Mouse (Mus musculus): ENCODE results near the gene Boc.
A peak's percentile ranks its signal among the peaks of the same experiment; 100 is the strongest.
"Not testable (repeated sequence)": the region's sequence is repeated elsewhere in the genome, so short reads cannot be mapped to it uniquely, and the experiment has no call there.

Boc gene

GRCm38 (mm10) chr16:44485691-44486090 lies 73.0 kb downstream of the Boc start:
- DNase-seq: no peak

DNA sequence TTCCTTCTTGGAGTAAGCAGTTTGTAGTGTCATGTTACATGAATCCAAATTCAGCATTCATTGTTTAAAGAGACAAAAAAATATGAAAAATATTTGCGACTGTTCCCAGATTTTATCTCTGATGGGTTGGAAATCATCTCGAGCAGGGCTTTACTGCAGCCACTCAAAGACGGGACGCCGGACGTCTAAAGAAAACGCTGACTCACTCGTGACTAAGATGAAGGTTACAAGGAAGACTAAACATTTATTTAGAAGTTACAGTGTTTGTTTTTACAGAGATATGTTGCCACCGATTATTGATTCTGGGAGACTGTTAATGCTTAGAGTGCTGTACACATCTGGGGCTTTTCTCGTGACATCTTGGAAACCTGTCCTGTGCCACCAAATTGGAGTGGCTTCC lies 73.9 kb downstream of the Boc start:
- no peak for DNase-seq

- DNase-seq: peak; percentile 93
These were observed 74.6 kb downstream of the Boc start for GRCm38 (mm10) chr16:44484079-44484478.

DNA sequence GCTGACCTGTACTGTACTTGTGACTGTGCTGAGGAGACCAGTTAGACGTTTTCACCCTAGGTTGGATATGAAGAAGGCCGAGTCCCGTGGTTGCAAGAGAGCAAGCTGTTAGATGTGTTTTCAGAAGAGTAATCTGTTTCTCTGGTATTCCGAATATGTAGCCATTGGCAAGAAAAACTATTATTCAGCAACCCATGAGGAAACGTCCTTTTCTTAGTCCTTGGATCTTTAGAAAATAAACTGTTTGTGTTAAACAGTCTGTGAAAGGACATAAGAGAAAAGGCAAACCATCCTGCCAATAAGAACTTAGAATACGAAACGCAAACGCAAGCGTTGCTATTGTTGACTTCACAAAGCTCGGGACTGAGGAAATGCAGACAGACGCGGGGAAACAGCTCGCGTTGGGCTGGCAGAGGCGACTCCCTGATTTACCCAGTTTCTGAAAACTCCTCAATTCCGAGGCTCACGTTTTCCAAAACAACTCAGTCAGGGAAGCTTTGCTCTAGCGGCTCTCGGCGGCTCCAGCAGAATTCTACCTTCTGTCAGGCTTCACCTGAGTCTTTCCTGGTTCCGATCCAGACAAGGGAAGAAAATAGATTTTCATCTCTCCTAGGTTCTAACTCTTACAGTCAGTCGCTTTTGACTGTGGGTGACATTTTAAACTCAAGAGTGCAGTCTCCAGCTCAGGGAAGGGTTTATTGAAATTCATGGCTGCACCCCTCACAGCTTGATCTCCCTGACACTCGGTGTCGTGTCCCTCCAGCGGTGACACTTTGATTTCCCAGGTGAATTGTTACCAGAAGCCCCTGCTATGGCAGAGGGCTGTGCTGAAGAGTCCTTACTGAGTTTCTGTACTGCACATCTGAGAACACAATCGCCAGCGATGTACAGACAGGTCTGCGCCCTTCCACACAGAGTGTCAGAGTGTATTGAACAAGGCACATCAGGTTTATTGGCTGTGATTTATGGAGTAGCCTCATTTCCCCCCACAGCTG lies 76.8 kb downstream of the Boc start:
- DNase-seq: no peak

DNA sequence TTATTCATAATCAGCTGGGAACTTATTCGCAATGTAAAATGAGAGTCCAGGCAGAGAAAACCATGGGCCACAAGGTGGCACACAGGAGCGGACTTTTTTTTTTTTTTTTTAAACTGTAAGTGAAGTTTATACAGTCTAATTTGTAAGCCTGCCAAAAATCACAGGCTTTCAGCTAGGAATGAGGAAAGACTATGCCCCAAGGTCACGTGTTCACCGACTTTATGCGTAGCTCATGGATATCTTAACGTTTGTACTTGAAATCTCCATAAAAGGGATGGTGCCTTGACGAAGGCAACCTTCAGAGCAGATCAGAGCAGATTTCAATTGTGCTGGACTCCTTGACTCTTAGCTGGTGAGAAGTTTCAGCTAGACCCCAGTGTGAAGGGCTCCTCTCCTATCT lies 78.1 kb downstream of the Boc start:
- peak; percentile 45 for DNase-seq

DNA sequence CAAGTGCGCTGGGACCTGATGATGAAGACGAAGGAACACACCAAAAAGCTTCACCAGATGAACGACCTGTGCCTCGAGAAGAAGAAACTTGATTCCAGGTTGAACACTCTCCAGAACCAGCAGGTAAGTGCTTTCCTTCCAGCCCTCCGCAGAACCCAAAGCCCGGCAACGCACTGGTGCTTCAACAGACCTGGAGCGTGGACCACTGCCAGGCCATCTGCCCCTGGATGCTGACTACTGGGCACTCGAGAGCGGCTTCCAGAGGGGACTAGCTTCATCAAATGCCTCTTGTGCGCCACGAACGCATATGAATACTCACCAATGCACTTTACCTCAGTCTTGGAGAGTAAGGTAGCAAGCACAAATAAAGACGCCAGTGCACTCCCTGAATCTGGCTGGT lies 78.8 kb downstream of the Boc start:
- DNase-seq: no peak

- no peak for DNase-seq
These were observed 79.9 kb downstream of the Boc start for GRCm38 (mm10) chr16:44478767-44479166.

GRCm38 (mm10) chr16:44475682-44476375 lies 82.9 kb downstream of the Boc start:
- DNase-seq: no peak

GRCm38 (mm10) chr16:44475281-44475680 lies 83.4 kb downstream of the Boc start:
- no peak for DNase-seq

DNA sequence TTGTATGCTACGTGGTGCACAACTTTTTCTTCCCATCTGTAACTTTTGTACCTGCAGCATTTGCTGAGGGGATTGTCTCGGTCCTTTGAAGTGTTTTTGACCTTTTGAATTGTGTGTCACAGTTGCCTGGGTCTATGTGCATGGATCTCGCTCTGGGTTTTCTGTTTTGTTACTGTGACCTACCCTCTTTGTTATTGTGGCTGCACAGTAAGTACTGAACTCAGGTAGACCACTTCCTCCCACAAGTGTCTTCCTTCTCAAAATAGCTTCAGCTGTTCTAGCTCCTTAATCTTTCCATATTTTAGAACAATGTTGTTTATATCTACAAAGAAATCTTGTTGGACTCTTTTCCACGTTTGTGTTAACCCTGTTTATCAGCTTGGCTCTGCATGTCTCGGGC lies 97.8 kb downstream of the Boc start:
- DNase-seq: no peak

DNA sequence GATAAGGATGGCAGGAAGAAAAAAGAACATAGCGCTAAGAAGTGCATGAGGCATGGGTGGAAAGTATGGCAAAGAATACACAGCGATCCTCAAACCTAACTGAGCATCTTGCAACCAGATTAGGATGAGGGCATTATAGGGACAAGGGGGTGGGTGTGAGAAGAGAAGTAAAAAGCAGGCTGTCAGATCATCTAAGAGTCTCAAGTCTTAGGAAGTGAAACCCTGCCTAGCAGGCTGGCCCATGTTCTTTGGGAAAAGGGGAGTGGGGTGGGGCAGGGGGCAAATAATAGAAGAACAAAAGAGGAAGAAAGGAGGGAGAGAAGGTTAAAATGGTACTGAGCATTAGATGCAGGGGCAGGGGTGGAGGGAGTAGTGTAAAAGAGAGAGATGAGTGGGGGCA lies 99.9 kb downstream of the Boc start:
- DNase-seq: no peak

- no peak for DNase-seq
These were observed 100.8 kb downstream of the Boc start for GRCm38 (mm10) chr16:44457858-44458257.

DNA sequence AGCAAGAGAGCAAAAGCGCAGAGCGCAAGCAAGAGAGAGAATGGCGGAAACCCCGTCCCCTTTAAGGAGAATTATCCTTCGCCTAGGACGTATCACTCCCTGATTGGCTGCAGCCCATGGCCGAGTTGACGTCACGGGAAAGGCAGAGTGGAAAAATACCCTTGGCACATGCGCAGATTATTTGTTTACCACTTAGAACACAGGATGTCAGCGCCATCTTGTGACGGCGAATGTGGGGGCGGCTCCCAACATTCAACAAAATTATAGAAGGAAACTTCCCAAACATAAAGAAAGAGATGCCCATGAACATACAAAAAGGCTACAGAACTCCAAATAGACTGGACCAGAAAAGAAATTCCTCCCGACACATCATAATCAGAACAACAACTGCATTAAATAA lies 116.8 kb downstream of the Boc start:
- DNase-seq: not testable (repeated sequence)

GRCm38 (mm10) chr16:44435481-44435880 lies 123.2 kb downstream of the Boc start:
- DNase-seq: no peak

All from kidney, postnatal 10 days (tissue).